Mouse (Mus musculus): ENCODE results near the gene Id3. TPM values are rescaled to one million over a fixed set of nuclear protein-coding genes. Genes with fewer than 3 reads are reported as not detected.

Id3 gene
- polyA plus RNA-seq (2015; fragmentation: Nextera tagmentation; extraction: Ambion mirVana): 231 and 234 TPM in 2 replicates

GRCm38 (mm10) chr4:136143193-136143976 is at the start of gene Id3:
TSS of gene Id3 (plus strand) at chr4:136143497.

GRCm38 (mm10) chr4:136172011-136172541 is 28.8 kb downstream of the Id3 start, which contains the start of gene E2f2:
TSS of gene E2f2 (plus strand) at chr4:136172394.

Other genes starting within 250 kb of the Id3 start
- 0.14 and 0.44 TPM in 2 replicates for gene Cnr2, start 248.1 kb upstream of the Id3 start, polyA plus RNA-seq (2015; fragmentation: Nextera tagmentation; extraction: Ambion mirVana)
- 46.9 and 63.5 TPM in 2 replicates for gene Fuca1, start 222.8 kb upstream of the Id3 start, polyA plus RNA-seq (2015; fragmentation: Nextera tagmentation; extraction: Ambion mirVana)
- 50.6 and 58.5 TPM in 2 replicates for gene Hmgcl, start 197.0 kb upstream of the Id3 start, polyA plus RNA-seq (2015; fragmentation: Nextera tagmentation; extraction: Ambion mirVana)
- 25.0 and 36.9 TPM in 2 replicates for gene Gale, start 179.8 kb upstream of the Id3 start, polyA plus RNA-seq (2015; fragmentation: Nextera tagmentation; extraction: Ambion mirVana)
- 59.6 and 61.4 TPM in 2 replicates for gene Lypla2, start 170.9 kb upstream of the Id3 start, polyA plus RNA-seq (2015; fragmentation: Nextera tagmentation; extraction: Ambion mirVana)
- gene Pithd1, start 156.2 kb upstream of the Id3 start, polyA plus RNA-seq (2015; fragmentation: Nextera tagmentation; extraction: Ambion mirVana): 31.2 and 35.1 TPM in 2 replicates
- 21.9 and 23.1 TPM in 2 replicates for gene Eloa, start 121.7 kb upstream of the Id3 start, polyA plus RNA-seq (2015; fragmentation: Nextera tagmentation; extraction: Ambion mirVana)
- 334 and 353 TPM in 2 replicates for gene Rpl11, start 90.1 kb upstream of the Id3 start, polyA plus RNA-seq (2015; fragmentation: Nextera tagmentation; extraction: Ambion mirVana)
- 1.6 and 2.3 TPM in 2 replicates for gene E2f2, start 28.9 kb downstream of the Id3 start, polyA plus RNA-seq (2015; fragmentation: Nextera tagmentation; extraction: Ambion mirVana)
- 5.3 and 5.6 TPM in 2 replicates for gene Asap3, start 62.9 kb downstream of the Id3 start, polyA plus RNA-seq (2015; fragmentation: Nextera tagmentation; extraction: Ambion mirVana)
- 72.1 and 72.4 TPM in 2 replicates for gene Tcea3, start 104.2 kb downstream of the Id3 start, polyA plus RNA-seq (2015; fragmentation: Nextera tagmentation; extraction: Ambion mirVana)
- gene Zfp46, start 141.2 kb downstream of the Id3 start, polyA plus RNA-seq (2015; fragmentation: Nextera tagmentation; extraction: Ambion mirVana): 13.0 and 13.1 TPM in 2 replicates
- 69.1 and 82.8 TPM in 2 replicates for gene Hnrnpr, start 167.4 kb downstream of the Id3 start, polyA plus RNA-seq (2015; fragmentation: Nextera tagmentation; extraction: Ambion mirVana)